Mouse (Mus musculus): Measurements from ENCODE around the gene Chst11. TPM values are rescaled to one million over a fixed set of nuclear protein-coding genes. Genes with fewer than 3 reads are reported as not detected.

Chst11 gene
- polyA plus RNA-seq, 1 experiment = 4.3 TPM

- no peak for DNase-seq (ENCODE audit: low read depth, low spot score)
- 88% methylated on average over 8 of the region's 8 CpGs for WGBS
These were observed 143.1 kb downstream of the Chst11 start for GRCm38 (mm10) chr10:83128435-83128834.

- WGBS = 89% methylated on average over 8 of the region's 8 CpGs
- DNase-seq (ENCODE audit: low read depth, low spot score) = no peak
These were observed 144.4 kb downstream of the Chst11 start for GRCm38 (mm10) chr10:83129624-83130218.

- DNase-seq (ENCODE audit: low read depth, low spot score) = no peak
- 71% methylated on average over 8 of the region's 8 CpGs for WGBS
These were observed 145.3 kb downstream of the Chst11 start for GRCm38 (mm10) chr10:83130611-83131010.

- DNase-seq (ENCODE audit: low read depth, low spot score) = no peak
- 82% methylated on average over 1 of the region's 1 CpGs for WGBS
These were observed 146.6 kb downstream of the Chst11 start for GRCm38 (mm10) chr10:83131884-83132283.

GRCm38 (mm10) chr10:83133866-83134570, 148.7 kb downstream of the Chst11 start:
- no peak for DNase-seq (ENCODE audit: low read depth, low spot score)
- WGBS = 70% methylated on average over 16 of the region's 16 CpGs

GRCm38 (mm10) chr10:83134896-83135295, 149.6 kb downstream of the Chst11 start:
- 27% methylated on average over 10 of the region's 10 CpGs for WGBS
- no peak for DNase-seq (ENCODE audit: low read depth, low spot score)

- no peak for DNase-seq (ENCODE audit: low read depth, low spot score)
- 91% methylated on average over 1 of the region's 1 CpGs for WGBS
These were observed 150.7 kb downstream of the Chst11 start for GRCm38 (mm10) chr10:83135963-83136362.

GRCm38 (mm10) chr10:83137103-83137502, 151.8 kb downstream of the Chst11 start:
- DNase-seq (ENCODE audit: low read depth, low spot score) = no peak
- WGBS = 89% methylated on average over 7 of the region's 7 CpGs

- DNase-seq (ENCODE audit: low read depth, low spot score) = no peak
- WGBS = 95% methylated on average over 7 of the region's 7 CpGs
These were observed 154.0 kb downstream of the Chst11 start for GRCm38 (mm10) chr10:83139276-83139675.

- 82% methylated on average over 16 of the region's 16 CpGs for WGBS
- no peak for DNase-seq (ENCODE audit: low read depth, low spot score)
These were observed 155.1 kb downstream of the Chst11 start for GRCm38 (mm10) chr10:83140258-83140936.

GRCm38 (mm10) chr10:83141434-83141833, 156.1 kb downstream of the Chst11 start:
- WGBS = 41% methylated on average over 5 of the region's 5 CpGs
- no peak for DNase-seq (ENCODE audit: low read depth, low spot score)

GRCm38 (mm10) chr10:83143049-83143448, 157.8 kb downstream of the Chst11 start:
- DNase-seq (ENCODE audit: low read depth, low spot score) = no peak
- 89% methylated on average over 10 of the region's 10 CpGs for WGBS

GRCm38 (mm10) chr10:83145836-83146235, 160.5 kb downstream of the Chst11 start:
- 65% methylated on average over 14 of the region's 14 CpGs for WGBS
- DNase-seq (ENCODE audit: low read depth, low spot score) = no peak

- DNase-seq (ENCODE audit: low read depth, low spot score) = no peak
- WGBS = 80% methylated on average over 12 of the region's 12 CpGs
These were observed 164.3 kb downstream of the Chst11 start for GRCm38 (mm10) chr10:83149342-83150178.

GRCm38 (mm10) chr10:83150587-83150986, 165.3 kb downstream of the Chst11 start:
- WGBS = 92% methylated on average over 7 of the region's 7 CpGs
- DNase-seq (ENCODE audit: low read depth, low spot score) = no peak

GRCm38 (mm10) chr10:83151362-83151761, 166.1 kb downstream of the Chst11 start:
- WGBS = 16% methylated on average over 6 of the region's 6 CpGs
- DNase-seq (ENCODE audit: low read depth, low spot score) = no peak

- WGBS = 60% methylated on average over 16 of the region's 16 CpGs
- DNase-seq (ENCODE audit: low read depth, low spot score) = no peak
These were observed 166.8 kb downstream of the Chst11 start for GRCm38 (mm10) chr10:83151896-83152685.

- DNase-seq (ENCODE audit: low read depth, low spot score) = no peak
- 90% methylated on average over 1 of the region's 1 CpGs for WGBS
These were observed 167.4 kb downstream of the Chst11 start for GRCm38 (mm10) chr10:83152723-83153122.

- WGBS = 90% methylated on average over 5 of the region's 5 CpGs
- no peak for DNase-seq (ENCODE audit: low read depth, low spot score)
These were observed 168.1 kb downstream of the Chst11 start for GRCm38 (mm10) chr10:83153374-83153773.
